Mouse (Mus musculus) CD4-positive naive resting alpha-beta T cell, adult 76 days (primary cell): ENCODE data around the gene Tpgs1. TPM values are rescaled to one million over a fixed set of nuclear protein-coding genes. Genes with fewer than 3 reads are reported as not detected.

Experiments used
- total RNA-seq: library from RNA; stranded (reverse); gene quantifications from one replicate; pipeline ENCODE4 v1.2.4, GENCODE M21; 2023

Gene Tpgs1
- 18.3 TPM for total RNA-seq

GRCm38 (mm10) chr10:79668771-79669575, at the start of gene Tpgs1:
Gene Tpgs1 (plus strand): TSS chr10:79669369.

GRCm38 (mm10) chr10:79637128-79638110, 31.8 kb upstream of the Tpgs1 start, which contains the start of gene Shc2:
Gene Shc2 (minus strand): TSS chr10:79637918.

GRCm38 (mm10) chr10:79645711-79646110, 23.5 kb upstream of the Tpgs1 start, which contains the start of gene Odf3l2:
Gene Odf3l2 (minus strand): TSS chr10:79645738.

GRCm38 (mm10) chr10:79664131-79664665, 5.0 kb upstream of the Tpgs1 start, which contains the start of gene Madcam1:
Gene Madcam1 (plus strand): TSS chr10:79664559.

GRCm38 (mm10) chr10:79681591-79682245, 12.5 kb downstream of the Tpgs1 start, which contains the start of gene Cdc34:
Gene Cdc34 (plus strand): TSS chr10:79682195.

GRCm38 (mm10) chr10:79688720-79689119, 19.6 kb downstream of the Tpgs1 start, which contains the start of gene Gzmm:
Gene Gzmm (plus strand): TSS chr10:79689020.

GRCm38 (mm10) chr10:79704065-79704969, 35.1 kb downstream of the Tpgs1 start, which contains the start of gene Bsg:
Gene Bsg (plus strand): TSS chr10:79704491.

GRCm38 (mm10) chr10:79716254-79716987, 47.3 kb downstream of the Tpgs1 start, which contains the start of gene Hcn2:
Gene Hcn2 (plus strand): TSS chr10:79716634.

Other genes with a start within 250 kb of the Tpgs1 start
- gene Vmn2r83, start 200.6 kb upstream of the Tpgs1 start, total RNA-seq, result not detected
- gene Plpp2, start 135.6 kb upstream of the Tpgs1 start, total RNA-seq, result 2.9 TPM
- 57.4 TPM for gene Mier2, start 114.2 kb upstream of the Tpgs1 start, total RNA-seq
- gene Theg, start 82.0 kb upstream of the Tpgs1 start, total RNA-seq, result not detected
- not detected for gene C2cd4c, start 55.3 kb upstream of the Tpgs1 start, total RNA-seq
- not detected for gene Shc2, start 31.5 kb upstream of the Tpgs1 start, total RNA-seq
- not detected for gene Odf3l2, start 23.6 kb upstream of the Tpgs1 start, total RNA-seq
- not detected for gene Madcam1, start 4.8 kb upstream of the Tpgs1 start, total RNA-seq
- gene Cdc34, start 12.8 kb downstream of the Tpgs1 start, total RNA-seq, result 81.6 TPM
- gene Gzmm, start 19.7 kb downstream of the Tpgs1 start, total RNA-seq, result 2.1 TPM
- 88.4 TPM for gene Bsg, start 35.1 kb downstream of the Tpgs1 start, total RNA-seq
- not detected for gene Hcn2, start 47.3 kb downstream of the Tpgs1 start, total RNA-seq
- 48.0 TPM for gene Polrmt, start 77.2 kb downstream of the Tpgs1 start, total RNA-seq
- gene Fgf22, start 85.7 kb downstream of the Tpgs1 start, total RNA-seq, result not detected
- gene Rnf126, start 97.6 kb downstream of the Tpgs1 start, total RNA-seq, result 58.0 TPM
- not detected for gene Fstl3, start 107.9 kb downstream of the Tpgs1 start, total RNA-seq
- not detected for gene Prss57, start 121.6 kb downstream of the Tpgs1 start, total RNA-seq
- gene Palm, start 124.2 kb downstream of the Tpgs1 start, total RNA-seq, result 2.8 TPM
- not detected for gene Misp, start 151.6 kb downstream of the Tpgs1 start, total RNA-seq
- gene Ptbp1, start 185.1 kb downstream of the Tpgs1 start, total RNA-seq, result 788 TPM
- not detected for gene Prtn3, start 205.1 kb downstream of the Tpgs1 start, total RNA-seq
- 2.3 TPM for gene Plppr3, start 205.3 kb downstream of the Tpgs1 start, total RNA-seq
- gene Elane, start 216.9 kb downstream of the Tpgs1 start, total RNA-seq, result not detected
- not detected for gene Cfd, start 221.5 kb downstream of the Tpgs1 start, total RNA-seq
- gene Med16, start 239.6 kb downstream of the Tpgs1 start, total RNA-seq, result 74.1 TPM
- gene Gm26602, start 241.5 kb downstream of the Tpgs1 start, total RNA-seq, result not detected
- gene Kiss1r, start 247.6 kb downstream of the Tpgs1 start, total RNA-seq, result 0.47 TPM